Mouse (Mus musculus) hindbrain, postnatal 0 days (tissue): ENCODE measurements around the gene Mbtps1. TPM values are rescaled to one million over a fixed set of nuclear protein-coding genes. Genes with fewer than 3 reads are reported as not detected.
A peak's percentile ranks its signal among the peaks of the same experiment; 100 is the strongest.

ENCODE experiments used
- ATAC-seq: fragments of 200-750 bp; cut with Nextera tagmentation; 2 replicates; pipeline ENCODE4 v1.8.0; 2017; ENCODE audit warnings: mild to moderate bottlenecking, moderate TSS enrichment, moderate library complexity
- DNase-seq: peaks from one replicate; pipeline ENCODE4 v3.0.0-alpha.2; 2015; ENCODE audit warnings: low spot score
- H3K27ac ChIP-seq: fragments of 300-500 bp; sonication (generic); 2 replicates; pipeline ENCODE4 v1.5.1; 2014; ENCODE audit warnings: mild to moderate bottlenecking
- H3K27me3 ChIP-seq: fragments of 300-500 bp; sonication (generic); 2 replicates; pipeline ENCODE4 v1.6.1; 2014; ENCODE audit warnings: low read length, mixed read lengths; ENCODE audit not compliant: insufficient read depth
- H3K36me3 ChIP-seq: fragments of 300-500 bp; sonication (generic); 2 replicates; pipeline ENCODE4 v1.6.1; 2014; ENCODE audit warnings: low read length, mixed read lengths; ENCODE audit not compliant: insufficient read depth
- H3K4me1 ChIP-seq: fragments of 300-500 bp; sonication (generic); 2 replicates; pipeline ENCODE4 v1.6.1; 2014; ENCODE audit warnings: antibody characterized with exemption, low read length, mixed read lengths; ENCODE audit not compliant: insufficient read depth
- H3K4me2 ChIP-seq: fragments of 300-500 bp; sonication (generic); 2 replicates; pipeline ENCODE4 v1.6.1; 2014; ENCODE audit warnings: low read depth, mild to moderate bottlenecking, low read length, moderate library complexity, mixed read lengths
- H3K4me3 ChIP-seq: fragments of 300-500 bp; sonication (generic); 2 replicates; pipeline ENCODE4 v1.5.1; 2014; ENCODE audit warnings: low read length
- H3K9ac ChIP-seq: fragments of 300-500 bp; sonication (generic); replicated peaks from 2 replicates; pipeline ENCODE4 v1.6.1; 2014; ENCODE audit warnings: mild to moderate bottlenecking, low read length, moderate library complexity, mixed read lengths
- H3K9me3 ChIP-seq: fragments of 300-500 bp; sonication (generic); 2 replicates; pipeline ENCODE4 v1.6.1; 2016; ENCODE audit warnings: low read length, mixed read lengths
- CTCF ChIP-seq: IDR thresholded peaks from 2 replicates; pipeline ENCODE4 v1.5.1; 2016; ENCODE audit warnings: antibody characterized with exemption, control low read depth, low read depth
- WGBS: fragments of 180-500 bp; shearing (Covaris S2); extraction: QIAGEN DNeasy Blood & Tissue Kit; methylation state at CpG from one replicate; pipeline ENCODE4 v1.1.7; 2014; 5-methylcytosine and 5-hydroxymethylcytosine counted together
- polyA plus RNA-seq: library from polyadenylated mRNA; unstranded; fragments of >200 nt; fragmentation: Nextera tagmentation; extraction: Ambion mirVana; gene quantifications from 2 replicates; pipeline ENCODE4 v1.2.1, GENCODE M21; 2015
- total RNA-seq: library from RNA; depleted of rRNA; stranded (reverse); fragments of >200 nt; gene quantifications from 2 replicates; pipeline ENCODE4 v1.2.3, GENCODE M21; 2014

Gene Mbtps1
- total and polyA plus RNA-seq, 2 experiments from 2014 or later = 44.9 to 90.6 TPM

DNA sequence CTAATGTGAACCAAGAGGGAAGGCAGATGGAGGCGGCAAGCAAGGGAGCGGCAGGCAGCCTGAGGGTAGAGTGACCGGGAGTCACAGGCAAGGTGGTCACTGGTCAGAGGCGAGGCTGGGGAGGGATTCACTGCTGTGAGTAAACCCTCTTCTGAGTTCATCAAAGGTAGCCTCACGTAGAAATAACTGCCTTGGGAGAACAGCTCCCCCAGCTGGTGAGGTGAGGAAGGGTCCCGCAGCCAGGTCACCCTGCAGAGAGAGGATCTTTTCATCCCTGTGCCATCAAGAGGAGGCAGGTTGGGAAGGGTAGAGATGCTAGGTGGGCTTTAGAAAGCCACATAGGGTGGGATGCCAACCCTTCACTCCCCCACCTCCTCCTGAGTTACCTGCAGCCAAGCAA lies 61.7 kb downstream of the Mbtps1 start:
- H3K4me2 ChIP-seq = no peak overlapping the region
- H3K4me3 ChIP-seq = no peak overlapping the region
- no peak overlapping the region for H3K9ac ChIP-seq
- no peak for ATAC-seq
- H3K4me1 ChIP-seq = no peaks in the 10 kb centered on the region
- 24% methylated on average over 6 of the region's 6 CpGs for WGBS
- H3K9me3 ChIP-seq = no peaks in the 10 kb centered on the region
- no peak overlapping the region for H3K27ac ChIP-seq
- peak; percentile 62 for TF ChIP-seq CTCF
- no peaks in the 10 kb centered on the region for H3K27me3 ChIP-seq
- no peaks in the 10 kb centered on the region for H3K36me3 ChIP-seq
- DNase-seq = no peak

DNA sequence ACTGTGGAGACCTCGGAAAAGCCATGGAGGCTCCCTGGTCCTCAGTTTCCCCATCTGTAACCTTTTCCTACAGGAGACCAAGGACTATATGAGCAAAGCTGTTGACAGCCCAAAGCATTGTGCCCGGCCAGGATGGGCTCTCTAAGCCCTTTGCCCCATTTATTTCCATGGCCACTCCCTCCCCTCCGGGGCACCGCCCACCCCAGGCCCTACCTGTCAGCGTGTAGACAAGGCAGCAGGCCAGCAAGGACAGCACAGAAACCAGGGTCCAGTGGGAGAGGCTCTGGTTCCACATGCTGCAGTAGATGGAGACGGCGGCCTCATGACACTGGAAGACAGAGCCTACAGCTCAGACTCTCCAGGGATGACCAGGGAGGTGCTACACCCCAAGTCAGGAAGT lies 71.4 kb downstream of the Mbtps1 start:
- Histone ChIP-seq H3K4me3 (no peak overlapping the region), H3K27ac (no peak overlapping the region), H3K9ac (no peak overlapping the region), H3K9me3 (no peaks in the 10 kb centered on the region), H3K27me3 (no peaks in the 10 kb centered on the region), H3K4me1 (no peaks in the 10 kb centered on the region), H3K36me3 (no peaks in the 10 kb centered on the region), H3K4me2 (no peak overlapping the region)
- no peak for DNase-seq
- WGBS = 80% methylated on average over 7 of the region's 7 CpGs
- no peak for TF ChIP-seq CTCF
- no peak for ATAC-seq

DNA sequence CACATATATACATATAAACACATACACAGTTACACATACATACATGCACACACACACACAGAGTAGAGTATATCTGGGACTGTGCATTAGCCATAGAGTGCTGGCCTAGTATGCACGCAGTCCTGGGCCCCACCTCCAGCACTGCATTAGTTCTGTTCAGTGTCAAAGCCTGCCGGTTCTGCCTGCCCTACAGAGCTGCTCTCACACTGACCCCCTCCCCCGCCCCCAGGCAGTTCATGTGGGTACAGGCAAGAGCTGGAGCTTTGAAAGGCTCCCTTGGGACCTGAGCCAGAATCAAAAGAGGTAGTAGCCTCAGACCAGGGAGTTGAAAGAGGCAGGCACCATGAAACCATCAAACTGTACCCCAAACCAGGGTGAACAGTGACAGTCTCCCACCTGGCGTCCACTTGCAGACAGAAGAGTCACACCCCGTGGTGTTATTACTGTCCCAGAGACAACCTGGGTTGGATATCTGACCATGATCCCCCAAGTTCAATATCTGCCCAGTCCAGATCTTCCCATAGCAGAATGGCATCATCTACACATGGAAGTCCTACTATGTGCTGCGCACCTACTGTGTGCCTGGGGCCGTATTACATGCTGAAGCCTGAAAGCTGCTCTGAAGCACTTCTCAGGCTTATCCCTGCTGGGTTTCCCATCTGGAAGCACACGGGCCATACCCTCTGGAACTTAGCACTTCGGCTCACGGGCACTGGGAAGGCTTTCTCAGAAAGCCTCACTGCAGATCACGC lies 74.2 kb downstream of the Mbtps1 start:
- Histone ChIP-seq H3K27ac (no peak overlapping the region), H3K4me2 (no peak overlapping the region), H3K4me1 (no peaks in the 10 kb centered on the region), H3K9ac (no peak overlapping the region), H3K9me3 (no peaks in the 10 kb centered on the region), H3K4me3 (no peak overlapping the region), H3K36me3 (no peaks in the 10 kb centered on the region), H3K27me3 (no peaks in the 10 kb centered on the region)
- no peak for ATAC-seq
- no peak for TF ChIP-seq CTCF
- DNase-seq = no peak
- WGBS = 85% methylated on average over 11 of the region's 11 CpGs

DNA sequence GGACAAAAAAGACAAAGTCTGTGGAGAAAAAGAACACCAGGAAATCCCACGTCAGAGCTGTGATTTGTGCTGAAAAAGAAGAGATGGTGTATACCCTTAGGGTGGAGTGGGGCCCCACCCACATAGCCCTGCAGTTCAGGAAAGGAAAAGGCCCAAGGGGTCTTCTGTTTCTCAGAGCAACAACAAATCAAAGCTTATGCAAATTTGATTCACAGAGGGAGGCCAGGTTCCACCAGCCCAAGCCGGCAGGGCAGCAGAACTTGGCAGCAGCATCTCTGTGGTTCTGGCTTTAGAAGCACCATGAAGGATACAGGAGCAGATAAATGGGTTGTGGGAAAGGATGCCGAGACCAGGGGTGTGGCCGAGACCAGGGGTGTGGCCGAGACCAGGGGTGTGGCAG lies 79.9 kb downstream of the Mbtps1 start:
- H3K4me1 ChIP-seq = no peaks in the 10 kb centered on the region
- H3K36me3 ChIP-seq = no peaks in the 10 kb centered on the region
- TF ChIP-seq CTCF = no peak
- no peak overlapping the region for H3K4me2 ChIP-seq
- H3K9ac ChIP-seq = no peak overlapping the region
- no peak for ATAC-seq
- no peak for DNase-seq
- no peaks in the 10 kb centered on the region for H3K9me3 ChIP-seq
- no peaks in the 10 kb centered on the region for H3K27me3 ChIP-seq
- H3K27ac ChIP-seq = no peak overlapping the region
- no peak overlapping the region for H3K4me3 ChIP-seq
- 25% methylated on average over 5 of the region's 5 CpGs for WGBS

DNA sequence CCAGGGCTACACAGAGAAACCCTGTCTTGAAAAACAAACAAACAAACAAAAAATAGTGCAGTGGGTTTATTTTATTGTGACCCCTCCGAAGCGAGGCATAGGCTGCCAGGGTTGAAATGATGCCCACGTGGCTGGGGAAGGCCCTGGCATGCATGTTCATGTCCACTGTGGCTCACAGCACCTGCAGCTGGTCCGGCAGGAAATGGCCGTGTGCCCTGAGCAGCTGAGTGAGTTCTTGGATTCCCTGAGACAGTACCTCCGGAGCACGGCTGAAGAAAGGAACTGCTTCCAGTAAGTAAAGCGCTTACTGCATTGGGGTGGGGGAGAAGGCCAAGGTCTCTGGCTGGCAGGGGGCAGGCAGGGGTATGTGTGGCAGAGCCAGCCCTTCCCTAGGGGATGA lies 90.4 kb downstream of the Mbtps1 start:
- Histone ChIP-seq H3K27ac (no peak overlapping the region), H3K9ac (no peak overlapping the region), H3K27me3 (no peaks in the 10 kb centered on the region; the same call in 1 of the 2 replicates), H3K36me3 (no peaks in the 10 kb centered on the region), H3K4me3 (no peak overlapping the region), H3K9me3 (no peaks in the 10 kb centered on the region), H3K4me2 (no peak overlapping the region), H3K4me1 (peaks cover 20% of the 10 kb centered on the region)
- DNase-seq (no peak), ATAC-seq (no peak)
- no peak for TF ChIP-seq CTCF
- WGBS = 75% methylated on average over 8 of the region's 8 CpGs

DNA sequence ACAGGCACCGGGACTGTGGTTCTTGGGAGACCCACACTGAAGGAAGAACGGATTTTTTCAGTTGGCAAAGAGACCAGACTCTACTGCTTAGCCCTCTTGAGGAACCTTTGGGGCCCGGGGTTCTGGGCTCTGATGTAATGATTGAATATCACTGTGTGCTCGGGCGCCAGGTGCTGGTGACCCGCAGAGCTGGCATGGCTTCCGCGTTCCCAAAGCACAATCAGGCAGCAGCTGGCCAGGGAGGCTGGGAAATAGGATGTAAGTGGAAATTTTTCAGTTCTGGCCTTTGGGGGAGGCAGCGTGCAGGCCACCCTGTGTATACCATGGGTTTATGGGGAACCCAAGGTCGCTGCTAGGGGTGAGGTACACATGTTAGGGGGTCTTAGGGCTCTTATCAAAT lies 91.7 kb downstream of the Mbtps1 start:
- Histone ChIP-seq H3K4me2 (no peak overlapping the region), H3K36me3 (no peaks in the 10 kb centered on the region), H3K4me1 (peaks cover 20% of the 10 kb centered on the region), H3K9ac (0 out of 2 replicates have a peak overlapping the region, but pooled peaks have one; percentile 5), H3K27me3 (no peaks in the 10 kb centered on the region; the same call in 1 of the 2 replicates), H3K4me3 (no peak overlapping the region), H3K9me3 (no peaks in the 10 kb centered on the region), H3K27ac (peak overlapping the region; percentile 8; the same call in 1 of the 2 replicates)
- no peak for TF ChIP-seq CTCF
- WGBS = 48% methylated on average over 10 of the region's 10 CpGs
- peak; percentile 27 for DNase-seq
- ATAC-seq = no peak

DNA sequence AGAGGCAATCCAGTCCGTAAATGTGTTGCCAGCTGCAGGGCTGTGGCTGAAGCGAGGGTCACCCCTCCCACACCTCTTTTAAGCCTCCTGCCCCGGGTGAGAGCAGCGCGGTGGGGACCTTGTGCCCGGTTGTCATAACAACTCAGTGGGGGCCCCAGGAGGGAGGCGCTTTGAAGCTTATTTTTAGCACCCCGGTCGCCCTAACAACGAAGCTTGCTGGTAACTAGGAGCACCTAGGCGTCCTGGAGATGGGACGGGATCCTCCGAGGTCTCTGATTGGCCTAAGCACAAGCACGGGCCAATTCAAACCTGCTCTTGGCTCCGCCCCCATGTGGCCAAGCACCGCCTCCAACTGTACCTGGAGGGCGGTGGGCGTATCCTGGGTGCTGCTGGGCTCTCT lies 92.4 kb downstream of the Mbtps1 start:
- Histone ChIP-seq H3K36me3 (no peaks in the 10 kb centered on the region), H3K27me3 (no peaks in the 10 kb centered on the region; the same call in 1 of the 2 replicates), H3K4me2 (peak overlapping the region; percentile 37), H3K4me3 (no peak overlapping the region), H3K4me1 (peaks cover 20% of the 10 kb centered on the region), H3K9ac (no peak overlapping the region), H3K9me3 (no peaks in the 10 kb centered on the region), H3K27ac (peak overlapping the region; percentile 8; the same call in 1 of the 2 replicates)
- 3% methylated on average over 18 of the region's 18 CpGs for WGBS
- TF ChIP-seq CTCF = no peak
- DNase-seq = peak; percentile 68
- ATAC-seq = peak; percentile 66
